Mouse (Mus musculus): ENCODE measurements around the gene Stox2.

Gene Stox2

GRCm38 (mm10) chr8:47182292-47182691 lies 263.9 kb downstream of the Stox2 start:
- peak; percentile 15 for DNase-seq (ENCODE audit: low spot score)

GRCm38 (mm10) chr8:47181032-47181698 lies 265.0 kb downstream of the Stox2 start:
- DNase-seq (ENCODE audit: low spot score), result no peak

GRCm38 (mm10) chr8:47180181-47180580 lies 266.0 kb downstream of the Stox2 start:
- no peak for DNase-seq (ENCODE audit: low spot score)

GRCm38 (mm10) chr8:47178785-47179184 lies 267.4 kb downstream of the Stox2 start:
- DNase-seq (ENCODE audit: low spot score), result no peak

- DNase-seq (ENCODE audit: low spot score), result no peak
These were observed 272.3 kb downstream of the Stox2 start for GRCm38 (mm10) chr8:47173823-47174222.

GRCm38 (mm10) chr8:47172848-47173247 lies 273.3 kb downstream of the Stox2 start:
- DNase-seq (ENCODE audit: low spot score), result no peak

GRCm38 (mm10) chr8:47160688-47161087 lies 285.5 kb downstream of the Stox2 start:
- no peak for DNase-seq (ENCODE audit: low spot score)

- DNase-seq (ENCODE audit: low spot score), result no peak
These were observed 291.6 kb downstream of the Stox2 start for GRCm38 (mm10) chr8:47154521-47154920.

GRCm38 (mm10) chr8:47145258-47145657 lies 300.9 kb downstream of the Stox2 start:
- no peak for DNase-seq (ENCODE audit: low spot score)

- no peak for DNase-seq (ENCODE audit: low spot score)
These were observed 310.1 kb downstream of the Stox2 start for GRCm38 (mm10) chr8:47136047-47136446.

- no peak for DNase-seq (ENCODE audit: low spot score)
These were observed 310.6 kb downstream of the Stox2 start for GRCm38 (mm10) chr8:47135586-47135985.

GRCm38 (mm10) chr8:47134736-47135135 lies 311.4 kb downstream of the Stox2 start:
- DNase-seq (ENCODE audit: low spot score), result no peak

- no peak for DNase-seq (ENCODE audit: low spot score)
These were observed 312.8 kb downstream of the Stox2 start for GRCm38 (mm10) chr8:47133381-47133780.

Measured in retina, embryonic 14.5 days (tissue).